Mouse (Mus musculus) bone marrow macrophage, adult 2 months (primary cell): Measurements from ENCODE around the gene Polm.

Experiments
- CTCF ChIP-seq: IDR thresholded peaks from 2 replicates; pipeline ENCODE4 v1.5.1; 2012; ENCODE audit warnings: low read depth, mild to moderate bottlenecking, low read length, moderate library complexity
- POLR2A ChIP-seq: IDR thresholded peaks from 2 replicates; pipeline ENCODE4 v1.6.1; 2012; ENCODE audit warnings: mild to moderate bottlenecking, low read depth, low read length, borderline replicate concordance

DNA sequence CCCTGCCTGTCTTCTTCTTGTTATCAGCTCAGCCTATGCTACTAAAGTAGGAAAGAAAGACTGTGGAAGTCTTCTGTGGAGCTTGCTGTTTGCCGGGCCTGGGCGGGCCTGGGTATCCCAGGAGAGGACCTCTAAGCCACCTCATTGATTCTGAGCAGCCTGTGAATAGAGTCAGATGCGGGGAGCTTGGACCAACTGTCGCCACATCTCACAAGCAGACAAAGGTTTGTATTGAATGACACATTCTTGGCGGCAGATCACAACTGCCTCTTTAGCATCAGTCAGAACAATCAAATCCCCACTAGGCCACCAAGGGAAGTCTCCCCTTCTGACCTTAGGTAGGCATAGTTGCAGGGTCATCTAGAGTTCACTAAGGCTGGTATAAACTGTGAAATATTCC lies 49.4 kb upstream of the Polm start:
- no peak for TF ChIP-seq CTCF
- TF ChIP-seq POLR2A, result no peak
